Mouse (Mus musculus) spleen, adult 2 months (tissue): ENCODE measurements around the gene Slc6a14. TPM values are rescaled to one million over a fixed set of nuclear protein-coding genes. Genes with fewer than 3 reads are reported as not detected.

Experiments
- DNase-seq, 2 experiments: peaks; one replicate each; pipeline versions ENCODE4 v3.0.0 to v3.0.0-alpha.2; 2012 to 2021; ENCODE audit warnings: low spot score in 2 of 2, low read depth in 1 of 2
- H3K27ac ChIP-seq: fragments of 200-500 bp; 2 replicates; pipeline ENCODE4 v1.5.1; 2012; ENCODE audit warnings: low read length, inconsistent platforms; ENCODE audit not compliant: insufficient read depth
- H3K27me3 ChIP-seq: fragments of 200-500 bp; 2 replicates; pipeline ENCODE4 v1.6.1; 2012; ENCODE audit warnings: mild to moderate bottlenecking, moderate library complexity, low read length, inconsistent platforms; ENCODE audit not compliant: control insufficient read depth, insufficient read depth
- H3K36me3 ChIP-seq: fragments of 200-500 bp; 2 replicates; pipeline ENCODE4 v1.6.1; 2012; ENCODE audit warnings: mild to moderate bottlenecking, low read length, inconsistent platforms; ENCODE audit not compliant: control insufficient read depth, insufficient read depth
- H3K4me1 ChIP-seq: fragments of 200-500 bp; 2 replicates; pipeline ENCODE4 v1.6.1; 2011; ENCODE audit warnings: inconsistent platforms; ENCODE audit not compliant: control insufficient read depth, insufficient read depth, insufficient read length
- H3K4me3 ChIP-seq: fragments of 200-500 bp; 2 replicates; pipeline ENCODE4 v1.5.1; 2011; ENCODE audit warnings: mild to moderate bottlenecking, inconsistent platforms; ENCODE audit not compliant: insufficient read depth, insufficient read length; ENCODE audit errors: extremely low read depth
- CTCF ChIP-seq: fragments of 200-500 bp; IDR thresholded peaks from 2 replicates; pipeline ENCODE4 v1.5.1; 2011; ENCODE audit warnings: mild to moderate bottlenecking, inconsistent platforms; ENCODE audit not compliant: insufficient read depth, insufficient read length, insufficient replicate concordance; ENCODE audit errors: extremely low read depth
- POLR2A ChIP-seq: fragments of 200-500 bp; IDR thresholded peaks from 2 replicates; pipeline ENCODE4 v1.6.1; 2011; ENCODE audit warnings: low read depth, low read length, inconsistent platforms
- WGBS: fragments of 180-500 bp; shearing (Covaris S2); methylation state at CpG from one replicate; pipeline ENCODE4 v1.1.7; 2018; 5-methylcytosine and 5-hydroxymethylcytosine counted together
- polyA plus RNA-seq: library from polyadenylated mRNA; depleted of rRNA; stranded (reverse); fragments of >200 nt; gene quantifications from 2 replicates; pipeline ENCODE4 v1.2.3, GENCODE M21; 2012; rRNA removed

Gene Slc6a14
- not detected in 2 replicates for polyA plus RNA-seq

DNA sequence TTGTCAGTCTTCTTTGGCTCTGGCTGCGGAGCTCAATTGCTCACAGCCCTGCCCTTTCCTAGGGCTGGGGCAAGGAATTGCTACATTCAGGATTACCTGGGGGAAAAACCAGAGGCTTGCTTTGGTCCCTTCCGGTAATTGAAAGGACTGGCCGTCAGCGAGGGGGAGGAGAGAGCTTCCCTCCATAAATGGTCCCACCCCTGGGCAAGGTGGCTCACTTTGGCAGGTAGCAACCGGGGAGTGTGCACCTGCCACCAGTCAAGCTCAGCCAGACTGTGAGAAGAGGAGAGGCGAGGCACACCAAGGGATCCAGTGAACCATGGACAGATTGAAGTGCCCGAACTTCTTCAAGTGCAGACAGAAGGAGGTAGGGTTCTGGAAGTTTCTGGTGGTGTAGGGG is at the start of gene Slc6a14:
TSS of gene Slc6a14 (plus strand) at position 68 of the 400 bp plus-strand sequence.
- no peak within 1 kb of the TSS for H3K27ac ChIP-seq

GRCm38 (mm10) chrX:21670896-21671295 is 43.8 kb upstream of the Slc6a14 start:
- H3K36me3 ChIP-seq = no peaks in the 10 kb centered on the region
- H3K4me3 ChIP-seq = no peak overlapping the region
- DNase-seq = no peak
- H3K27me3 ChIP-seq = no peaks in the 10 kb centered on the region
- no peaks in the 10 kb centered on the region for H3K4me1 ChIP-seq
- TF ChIP-seq POLR2A (no peak), CTCF (no peak)
- WGBS = 59% methylated on average over 7 of the region's 7 CpGs
- H3K27ac ChIP-seq = no peak overlapping the region

More for the DNA sequence above, at the start of gene Slc6a14:
- no peaks in the 10 kb centered on the region for H3K36me3 ChIP-seq
- 83% methylated on average over 7 of the region's 7 CpGs for WGBS
- no peak for TF ChIP-seq CTCF
- TF ChIP-seq POLR2A = no peak
- H3K27me3 ChIP-seq = no peaks in the 10 kb centered on the region
- H3K4me3 ChIP-seq = no peak within 1 kb of the TSS
- no peak for DNase-seq
- H3K4me1 ChIP-seq = no peaks in the 10 kb centered on the region

- WGBS = 75% methylated on average over 6 of the region's 6 CpGs
- TF ChIP-seq POLR2A (no peak), CTCF (no peak)
- Histone ChIP-seq H3K4me1 (no peaks in the 10 kb centered on the region), H3K27ac (no peak overlapping the region), H3K27me3 (no peaks in the 10 kb centered on the region), H3K36me3 (no peaks in the 10 kb centered on the region), H3K4me3 (no peak overlapping the region)
- no peak for DNase-seq
Observed at GRCm38 (mm10) chrX:21695220-21695619, 19.5 kb upstream of the Slc6a14 start.

DNA sequence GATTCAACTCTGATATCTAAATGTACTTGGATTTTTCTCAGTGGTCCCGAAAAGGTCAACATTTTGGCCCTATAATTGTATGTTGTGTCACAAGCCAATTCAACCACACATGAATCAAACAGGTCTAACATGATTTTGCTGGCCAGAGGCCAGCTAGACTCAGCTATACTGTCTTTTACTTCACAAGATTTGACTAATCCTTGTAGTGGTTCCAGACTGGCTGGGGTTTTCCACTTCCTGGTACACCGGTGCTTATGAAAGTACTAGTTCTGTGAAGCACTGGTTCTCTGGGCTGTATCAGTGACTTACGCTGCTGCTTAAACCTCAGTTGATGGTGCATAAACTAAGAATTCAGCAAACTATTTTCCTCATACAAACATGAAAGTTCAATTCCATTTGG is 19.0 kb upstream of the Slc6a14 start:
- DNase-seq = no peak
- TF ChIP-seq CTCF (no peak), POLR2A (no peak)
- Histone ChIP-seq H3K27me3 (no peaks in the 10 kb centered on the region), H3K36me3 (no peaks in the 10 kb centered on the region), H3K27ac (no peak overlapping the region), H3K4me3 (no peak overlapping the region), H3K4me1 (no peaks in the 10 kb centered on the region)
- WGBS = 74% methylated on average over 3 of the region's 3 CpGs

DNA sequence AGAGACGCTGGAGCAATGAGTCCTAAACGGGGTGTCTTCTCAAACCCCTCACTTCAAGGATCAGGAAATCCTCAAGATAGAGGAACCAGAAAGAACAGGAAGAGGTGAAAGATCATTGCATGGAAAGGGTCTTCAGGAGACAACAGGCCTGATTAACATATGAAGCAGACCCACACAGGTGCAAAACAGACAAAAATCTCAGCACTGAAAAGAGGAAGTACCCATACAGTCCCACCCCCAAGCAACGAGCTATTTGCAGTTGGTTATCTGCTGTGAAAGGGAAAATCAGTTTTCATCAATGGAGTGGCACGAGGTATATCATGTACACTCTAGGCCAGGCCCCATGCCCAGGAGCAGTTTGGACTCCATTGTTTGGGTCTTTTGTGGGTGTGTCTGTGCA is 13.1 kb upstream of the Slc6a14 start:
- no peak overlapping the region for H3K27ac ChIP-seq
- H3K4me1 ChIP-seq = no peaks in the 10 kb centered on the region
- 60% methylated on average over 4 of the region's 4 CpGs for WGBS
- DNase-seq = no peak
- TF ChIP-seq CTCF (no peak), POLR2A (no peak)
- H3K4me3 ChIP-seq = no peak overlapping the region
- H3K27me3 ChIP-seq = no peaks in the 10 kb centered on the region
- H3K36me3 ChIP-seq = no peaks in the 10 kb centered on the region

DNA sequence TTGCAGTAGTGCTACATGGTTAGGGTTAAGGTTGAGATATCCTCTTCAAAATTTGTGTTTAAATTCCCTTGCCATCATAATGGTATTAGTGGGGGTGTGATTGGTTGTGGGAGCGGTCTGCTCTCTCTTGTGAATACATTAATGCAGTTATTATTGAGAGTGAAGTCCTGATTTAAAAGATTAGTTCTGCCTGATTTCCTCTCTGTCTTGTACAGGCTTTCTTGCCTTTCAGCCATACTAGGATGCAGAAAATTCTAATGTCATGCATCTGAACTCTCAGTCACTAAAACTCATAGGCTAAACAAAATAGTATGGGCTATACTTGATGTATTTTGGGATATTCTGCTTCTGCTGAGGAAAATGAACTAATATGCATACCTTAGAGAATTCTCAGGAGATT is 10.2 kb upstream of the Slc6a14 start:
- no peak for TF ChIP-seq POLR2A
- no peak for TF ChIP-seq CTCF
- no peak overlapping the region for H3K27ac ChIP-seq
- H3K4me3 ChIP-seq = no peak overlapping the region
- H3K27me3 ChIP-seq = no peaks in the 10 kb centered on the region
- DNase-seq = no peak
- WGBS = 81% methylated on average over 1 of the region's 1 CpGs
- no peaks in the 10 kb centered on the region for H3K4me1 ChIP-seq
- H3K36me3 ChIP-seq = no peaks in the 10 kb centered on the region

- DNase-seq = no peak
- H3K27ac ChIP-seq = no peak overlapping the region
- H3K36me3 ChIP-seq = no peaks in the 10 kb centered on the region
- no peaks in the 10 kb centered on the region for H3K4me1 ChIP-seq
- no peak overlapping the region for H3K4me3 ChIP-seq
- WGBS = 71% methylated on average over 5 of the region's 5 CpGs
- TF ChIP-seq POLR2A = no peak
- TF ChIP-seq CTCF = no peak
- no peaks in the 10 kb centered on the region for H3K27me3 ChIP-seq
Observed at GRCm38 (mm10) chrX:21715293-21715692, 597 bp downstream of the Slc6a14 start.
